Mouse (Mus musculus) adrenal gland, postnatal 4 days (tissue): Measurements from ENCODE around the gene Mcidas. TPM values are rescaled to one million over a fixed set of nuclear protein-coding genes. Genes with fewer than 3 reads are reported as not detected.

Experiments used
- DNase-seq, 2 experiments: peaks; one replicate each; pipeline ENCODE4 v3.0.0; 2021 to 2022; ENCODE audit warnings: low spot score in 2 of 2, mixed read lengths in 2 of 2
- long read RNA-seq, 2 experiments: library from polyadenylated mRNA; stranded (forward); transcript quantifications; one replicate each; pipeline ENCODE4 v2.0.0; 2021
- total RNA-seq, 2 experiments: library from RNA; stranded (reverse); gene quantifications; 2 replicates each; pipeline ENCODE4 v1.2.3; 2021

The Mcidas gene
- total RNA-seq = not detected
- long read RNA-seq, experiment 1 = 0 reads
- long read RNA-seq, experiment 2 = 0 reads

DNA sequence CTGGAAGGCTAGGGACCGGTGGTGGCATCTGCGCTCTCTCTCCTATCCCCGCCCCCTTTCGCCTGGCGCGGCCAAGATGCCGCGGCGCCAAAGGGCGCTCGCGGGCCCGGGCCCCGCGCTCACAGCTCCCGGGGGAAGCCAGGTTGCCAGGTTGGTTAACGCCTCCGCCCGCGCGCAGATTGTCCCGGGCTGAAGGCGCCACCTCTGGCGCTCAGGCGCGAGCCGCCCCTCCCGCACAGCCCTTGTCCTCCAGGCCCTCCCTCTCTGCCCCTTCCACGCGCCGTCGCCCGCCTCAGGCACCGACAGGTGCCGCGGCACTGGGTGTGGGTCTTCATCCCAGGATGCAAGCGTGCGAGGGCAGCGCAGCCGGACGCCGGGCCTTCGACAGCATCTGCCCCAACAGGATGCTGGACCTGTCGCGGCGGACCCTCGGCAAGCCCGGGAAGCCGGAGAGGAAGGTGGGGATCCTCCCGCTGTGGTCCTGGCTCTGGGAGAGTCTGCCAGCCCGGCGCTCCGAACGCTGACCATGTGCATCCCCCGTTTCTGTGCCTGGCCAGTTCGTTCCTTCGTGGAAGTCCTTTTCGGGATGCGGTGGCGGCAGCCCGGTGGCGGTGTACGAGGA is at the start of gene Mcidas:
Gene Mcidas (plus strand): TSS at position 315 of the 622 bp plus-strand sequence.
- DNase-seq = no peak

GRCm38 (mm10) chr13:112945312-112945711 is 48.3 kb upstream of the Mcidas start:
- DNase-seq = no peak

GRCm38 (mm10) chr13:112945900-112946299 is 47.7 kb upstream of the Mcidas start:
- DNase-seq = no peak

DNA sequence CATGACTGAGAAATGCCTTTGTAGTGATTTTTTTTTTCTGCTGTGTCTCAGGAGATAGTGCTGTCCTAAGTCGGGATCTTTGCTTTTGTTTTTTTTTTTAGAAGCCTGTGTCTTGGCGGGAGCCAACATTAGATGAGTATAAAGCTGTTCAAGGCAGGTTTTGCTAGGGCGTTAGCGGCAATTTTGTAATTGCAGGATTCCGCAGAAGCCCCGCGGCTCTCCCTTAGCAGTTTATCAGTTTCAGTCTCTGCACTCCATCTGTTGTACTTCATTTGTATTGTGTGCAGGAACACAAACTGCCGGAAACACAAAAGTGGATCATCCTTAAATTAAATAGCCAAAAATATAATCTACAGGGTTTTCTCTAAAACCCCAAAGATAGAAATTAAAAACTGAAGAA is 39.6 kb upstream of the Mcidas start:
- no peak for DNase-seq

DNA sequence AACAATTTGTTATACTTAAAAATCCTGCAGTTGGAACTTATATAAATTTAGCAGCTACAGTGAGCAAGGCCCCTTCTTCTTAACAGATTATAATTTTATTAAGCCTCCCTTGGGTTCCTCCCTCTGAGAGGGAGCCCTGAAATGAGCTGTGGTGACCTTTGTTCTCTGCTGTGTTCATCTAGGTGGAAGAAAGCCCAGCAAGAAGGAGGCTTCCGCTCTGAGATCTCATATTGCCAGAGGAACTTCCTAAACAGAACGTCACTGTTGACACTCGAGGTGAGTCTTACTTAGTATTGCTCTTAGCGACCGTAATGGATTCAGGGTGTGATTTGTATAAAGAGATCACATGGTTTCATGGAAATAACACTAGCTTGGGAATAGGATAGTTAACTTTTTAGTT is 30.6 kb upstream of the Mcidas start:
- no peak for DNase-seq

- DNase-seq = no peak
Observed at GRCm38 (mm10) chr13:112964421-112964820, 29.2 kb upstream of the Mcidas start.

- no peak for DNase-seq
Observed at GRCm38 (mm10) chr13:112967267-112967666, 26.4 kb upstream of the Mcidas start.

DNA sequence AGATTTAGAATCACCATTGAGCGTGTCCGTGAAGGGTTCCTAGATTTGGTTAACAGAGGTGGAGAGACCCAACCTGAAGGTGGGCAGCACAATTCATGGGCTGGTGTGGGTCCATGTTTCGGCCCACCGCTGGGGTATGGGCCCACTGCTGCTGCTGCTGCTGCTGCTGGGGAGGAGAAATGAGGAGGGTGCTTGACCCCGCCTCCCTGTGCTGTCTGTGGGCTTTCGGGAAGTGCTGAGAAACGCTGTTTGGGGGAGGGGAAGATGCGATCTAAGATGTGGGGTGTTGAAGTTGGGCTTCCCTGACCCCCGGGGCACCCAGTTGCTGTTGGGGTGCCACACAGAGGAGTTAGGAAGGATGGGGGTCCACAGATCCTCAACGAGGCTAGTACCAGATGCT is 16.9 kb upstream of the Mcidas start:
- DNase-seq = no peak

- no peak for DNase-seq
Observed at GRCm38 (mm10) chr13:112985605-112986450, 7.8 kb upstream of the Mcidas start.

- no peak for DNase-seq
Observed at GRCm38 (mm10) chr13:112986451-112986950, 7.1 kb upstream of the Mcidas start.

GRCm38 (mm10) chr13:112987532-112987943 is 6.1 kb upstream of the Mcidas start, which contains the start of gene Ccno:
Gene Ccno (plus strand): TSS chr13:112987802.
- DNase-seq = peak; percentile 89

GRCm38 (mm10) chr13:112987991-112988390 is 5.7 kb upstream of the Mcidas start:
- no peak for DNase-seq

GRCm38 (mm10) chr13:112988866-112989265 is 4.8 kb upstream of the Mcidas start:
- DNase-seq = no peak

DNA sequence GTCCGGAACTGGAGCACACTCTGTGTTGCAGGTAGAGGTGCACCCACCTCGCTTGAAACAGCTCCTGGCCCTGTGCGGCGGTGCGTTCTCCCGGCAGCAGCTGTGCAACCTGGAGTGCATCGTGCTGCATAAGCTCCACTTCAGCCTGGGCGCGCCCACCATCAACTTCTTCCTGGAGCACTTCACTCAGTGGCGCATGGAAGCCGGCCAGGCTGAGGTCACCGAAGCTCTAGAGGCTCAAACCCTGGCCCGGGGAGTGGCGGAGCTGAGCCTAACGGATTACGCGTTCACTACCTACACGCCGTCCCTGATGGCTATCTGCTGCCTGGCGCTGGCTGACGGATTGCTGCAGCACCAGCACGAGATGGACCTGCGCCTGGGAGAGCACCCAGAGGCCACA is 4.1 kb upstream of the Mcidas start:
- DNase-seq = no peak

GRCm38 (mm10) chr13:112990346-112990745 is 3.3 kb upstream of the Mcidas start:
- no peak for DNase-seq

- DNase-seq = no peak
Observed at GRCm38 (mm10) chr13:112994191-112994590, 546 bp downstream of the Mcidas start.

GRCm38 (mm10) chr13:112996407-112996806 is 2.8 kb downstream of the Mcidas start:
- no peak for DNase-seq

- DNase-seq = no peak
Observed at GRCm38 (mm10) chr13:112997369-112997768, 3.7 kb downstream of the Mcidas start.

GRCm38 (mm10) chr13:112998427-112999201 is 5.0 kb downstream of the Mcidas start:
- DNase-seq = no peak

DNA sequence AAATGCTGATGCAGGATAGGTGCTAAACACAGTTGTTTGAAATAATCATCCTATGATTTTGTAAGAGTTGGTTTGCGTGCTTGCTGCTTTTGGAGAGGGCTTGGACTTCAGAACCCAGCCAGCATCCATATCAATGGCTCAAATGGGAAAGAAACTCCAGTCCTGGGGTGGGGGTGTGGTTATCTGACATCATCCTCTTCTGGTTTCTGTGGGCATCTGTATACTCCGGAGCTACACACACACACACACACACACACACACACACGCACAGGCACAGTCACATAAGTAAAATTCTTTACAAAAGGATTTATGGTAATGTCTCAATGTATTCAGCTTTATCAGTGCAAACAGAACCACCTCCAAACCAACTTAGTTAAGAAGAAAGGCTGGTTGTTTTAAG is 6.4 kb downstream of the Mcidas start:
- DNase-seq = no peak

DNA sequence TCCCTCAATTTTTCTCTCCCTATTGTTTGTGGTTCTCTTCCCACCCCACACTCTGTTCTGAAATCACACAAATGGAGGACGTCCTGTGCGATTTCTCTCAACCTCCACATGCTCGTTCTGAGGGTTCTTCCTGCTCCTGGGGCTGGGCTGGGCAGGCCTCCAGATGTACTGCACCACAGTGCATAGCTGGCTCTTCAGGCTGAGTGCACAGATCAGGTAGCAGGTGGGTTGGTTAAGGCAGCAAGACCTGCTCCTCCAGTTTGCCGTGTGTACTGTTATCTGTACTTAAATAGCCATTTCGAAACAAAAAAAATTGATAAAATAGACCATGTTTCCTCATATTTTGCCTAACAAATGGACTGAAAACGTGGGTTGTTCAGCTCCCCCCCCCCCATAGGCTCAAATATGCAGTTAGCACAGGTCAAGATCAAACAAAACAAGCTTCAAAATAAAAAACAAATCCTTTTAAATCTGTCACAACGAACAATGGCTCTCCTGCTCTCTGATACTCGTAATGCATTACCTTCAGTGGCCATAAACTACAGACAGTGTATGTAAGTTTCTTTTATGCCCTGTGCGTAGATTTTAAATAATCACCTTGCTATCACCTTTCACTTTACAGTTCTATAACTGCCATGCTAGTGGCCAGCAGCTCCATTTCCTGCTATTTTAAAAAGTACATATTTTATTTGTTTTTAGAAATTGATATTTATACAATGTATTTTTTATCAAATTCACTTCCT is 7.1 kb downstream of the Mcidas start:
- no peak for DNase-seq
